Mouse (Mus musculus): ENCODE measurements around the gene Gcn1l1.
A peak's percentile ranks its signal among the peaks of the same experiment; 100 is the strongest.
"Not testable (repeated sequence)": the region's sequence is repeated elsewhere in the genome, so short reads cannot be mapped to it uniquely, and the experiment has no call there.

The Gcn1l1 gene

GRCm38 (mm10) chr5:115560336-115560905, 4.6 kb upstream of the Gcn1l1 start:
- DNase-seq: no peak

- DNase-seq: no peak
These were observed 1.1 kb upstream of the Gcn1l1 start for GRCm38 (mm10) chr5:115563771-115564585.

- no peak for DNase-seq
These were observed 349 bp downstream of the Gcn1l1 start for GRCm38 (mm10) chr5:115565403-115565802.

GRCm38 (mm10) chr5:115568681-115569080, 3.6 kb downstream of the Gcn1l1 start:
- no peak for DNase-seq

- DNase-seq: no peak
These were observed 4.3 kb downstream of the Gcn1l1 start for GRCm38 (mm10) chr5:115569308-115569707.

- DNase-seq: no peak
These were observed 4.7 kb downstream of the Gcn1l1 start for GRCm38 (mm10) chr5:115569721-115570120.

GRCm38 (mm10) chr5:115571086-115571485, 6.0 kb downstream of the Gcn1l1 start:
- DNase-seq: no peak

GRCm38 (mm10) chr5:115572679-115573535, 7.9 kb downstream of the Gcn1l1 start:
- peak; percentile 54 to 66 for DNase-seq

- DNase-seq: peak; percentile 59 to 71
These were observed 9.9 kb downstream of the Gcn1l1 start for GRCm38 (mm10) chr5:115574992-115575391.

- not testable (repeated sequence) for DNase-seq
These were observed 12.6 kb downstream of the Gcn1l1 start for GRCm38 (mm10) chr5:115577686-115578085.

GRCm38 (mm10) chr5:115578922-115579321, 13.9 kb downstream of the Gcn1l1 start:
- DNase-seq: peak; percentile 47 to 53

- no peak for DNase-seq
These were observed 14.3 kb downstream of the Gcn1l1 start for GRCm38 (mm10) chr5:115579363-115579762.

GRCm38 (mm10) chr5:115580229-115581001, 15.4 kb downstream of the Gcn1l1 start:
- DNase-seq: no peak

- DNase-seq: no peak
These were observed 16.6 kb downstream of the Gcn1l1 start for GRCm38 (mm10) chr5:115581662-115582061.

GRCm38 (mm10) chr5:115585616-115586015, 20.6 kb downstream of the Gcn1l1 start:
- no peak for DNase-seq

- no peak for DNase-seq
These were observed 21.1 kb downstream of the Gcn1l1 start for GRCm38 (mm10) chr5:115586166-115586565.

- no peak for DNase-seq
These were observed 21.7 kb downstream of the Gcn1l1 start for GRCm38 (mm10) chr5:115586780-115587179.

- DNase-seq: no peak
These were observed 26.0 kb downstream of the Gcn1l1 start for GRCm38 (mm10) chr5:115591028-115591427.

GRCm38 (mm10) chr5:115591506-115591905, 26.5 kb downstream of the Gcn1l1 start:
- DNase-seq: no peak

GRCm38 (mm10) chr5:115603561-115603960, 38.5 kb downstream of the Gcn1l1 start:
- no peak for DNase-seq

- no peak for DNase-seq
These were observed 46.5 kb downstream of the Gcn1l1 start for GRCm38 (mm10) chr5:115611566-115611965.

GRCm38 (mm10) chr5:115613332-115613731, 48.3 kb downstream of the Gcn1l1 start:
- DNase-seq: no peak

- peak; percentile 51 to 65 for DNase-seq
These were observed 49.9 kb downstream of the Gcn1l1 start for GRCm38 (mm10) chr5:115614948-115615347.

All from cerebellum, postnatal 10 days (tissue).